Mouse (Mus musculus) midbrain, postnatal 0 days (tissue): ENCODE data around the gene Chid1. TPM values are rescaled to one million over a fixed set of nuclear protein-coding genes. Genes with fewer than 3 reads are reported as not detected.

ENCODE experiments used
- ATAC-seq: fragments of 200-750 bp; cut with Nextera tagmentation; 2 replicates; pipeline ENCODE4 v1.8.0; 2017; ENCODE audit warnings: moderate number of reproducible peaks, mild to moderate bottlenecking, moderate TSS enrichment, moderate library complexity; ENCODE audit not compliant: low FRiP score
- DNase-seq: peaks from one replicate; pipeline ENCODE4 v3.0.0-alpha.2; 2015; ENCODE audit warnings: low spot score
- H3K27ac ChIP-seq: fragments of 300-500 bp; sonication (generic); 2 replicates; pipeline ENCODE4 v1.5.1; 2014; ENCODE audit warnings: low read depth, mild to moderate bottlenecking, low read length, mixed read lengths
- H3K27me3 ChIP-seq: fragments of 300-500 bp; sonication (generic); 2 replicates; pipeline ENCODE4 v1.6.1; 2014; ENCODE audit warnings: low read length, control low read depth, mixed read lengths; ENCODE audit not compliant: insufficient read depth
- H3K36me3 ChIP-seq: fragments of 300-500 bp; sonication (generic); 2 replicates; pipeline ENCODE4 v1.6.1; 2014; ENCODE audit warnings: low read length, control low read depth, mixed read lengths; ENCODE audit not compliant: insufficient read depth
- H3K4me1 ChIP-seq: fragments of 300-500 bp; sonication (generic); 2 replicates; pipeline ENCODE4 v1.6.1; 2014; ENCODE audit warnings: mild to moderate bottlenecking, control low read depth, antibody characterized with exemption, low read length, mixed read lengths; ENCODE audit not compliant: insufficient read depth
- H3K4me2 ChIP-seq: fragments of 300-500 bp; sonication (generic); 2 replicates; pipeline ENCODE4 v1.6.1; 2014; ENCODE audit warnings: low read depth, mild to moderate bottlenecking, low read length, mixed read lengths; ENCODE audit not compliant: poor library complexity, severe bottlenecking
- H3K4me3 ChIP-seq: fragments of 300-500 bp; sonication (generic); 2 replicates; pipeline ENCODE4 v1.5.1; 2014; ENCODE audit warnings: low read depth, mild to moderate bottlenecking, low read length, moderate library complexity
- H3K9ac ChIP-seq: fragments of 300-500 bp; sonication (generic); replicated peaks from 2 replicates; pipeline ENCODE4 v1.6.1; 2014; ENCODE audit warnings: mild to moderate bottlenecking, low read length, moderate library complexity, mixed read lengths; ENCODE audit not compliant: poor library complexity, severe bottlenecking
- H3K9me3 ChIP-seq: fragments of 300-500 bp; sonication (generic); 2 replicates; pipeline ENCODE4 v1.6.1; 2016; ENCODE audit warnings: low read length, control low read depth
- CTCF ChIP-seq: IDR thresholded peaks from 2 replicates; pipeline ENCODE4 v1.5.1; 2016; ENCODE audit warnings: antibody characterized with exemption, mild to moderate bottlenecking
- WGBS: fragments of 180-500 bp; shearing (Covaris S2); extraction: QIAGEN DNeasy Blood & Tissue Kit; methylation state at CpG from one replicate; pipeline ENCODE4 v1.1.7; 2014; 5-methylcytosine and 5-hydroxymethylcytosine counted together
- polyA plus RNA-seq: library from polyadenylated mRNA; unstranded; fragments of >200 nt; fragmentation: Nextera tagmentation; extraction: Ambion mirVana; gene quantifications from 2 replicates; pipeline ENCODE4 v1.2.1, GENCODE M21; 2015
- total RNA-seq: library from RNA; depleted of rRNA; stranded (reverse); fragments of >200 nt; gene quantifications from 2 replicates; pipeline ENCODE4 v1.2.3, GENCODE M21; 2014

The Chid1 gene
- total and polyA plus RNA-seq, 2 experiments from 2014 or later: 35.4 to 47.5 TPM

- Histone ChIP-seq H3K27me3 (no peaks in the 10 kb centered on the region), H3K9me3 (no peaks in the 10 kb centered on the region), H3K27ac (peak overlapping the region; percentile 91), H3K9ac (peak overlapping the region; percentile 91), H3K36me3 (no peaks in the 10 kb centered on the region), H3K4me1 (peaks cover 10% of the 10 kb centered on the region; the same call in 1 of the 2 replicates), H3K4me3 (peak overlapping the region; percentile 86), H3K4me2 (peak overlapping the region; percentile 79)
- WGBS: under 1% methylated on average over 33 of the region's 33 CpGs
- no peak for TF ChIP-seq CTCF
- ATAC-seq (peak; percentile 68), DNase-seq (no peak)
These were observed 22.8 kb upstream of the Chid1 start for GRCm38 (mm10) chr7:141562421-141562851.

GRCm38 (mm10) chr7:141561682-141562391 lies 22.2 kb upstream of the Chid1 start, which contains the start of gene Ap2a2:
Ap2a2 (plus strand) TSS chr7:141562173.
- peak within 1 kb of the TSS; percentile 86 for H3K4me3 ChIP-seq
- ATAC-seq: peak; percentile 95
- peak within 1 kb of the TSS; percentile 79 for H3K4me2 ChIP-seq
- no peaks in the 10 kb centered on the region for H3K36me3 ChIP-seq
- no peaks in the 10 kb centered on the region for H3K27me3 ChIP-seq
- H3K9ac ChIP-seq: peak within 1 kb of the TSS; percentile 91
- peak; percentile 97 for DNase-seq
- under 1% methylated on average over 63 of the region's 72 CpGs for WGBS
- H3K27ac ChIP-seq: peak within 1 kb of the TSS; percentile 91
- TF ChIP-seq CTCF: no peak
- peaks cover 10% of the 10 kb centered on the region; the same call in 1 of the 2 replicates for H3K4me1 ChIP-seq
- no peaks in the 10 kb centered on the region for H3K9me3 ChIP-seq

GRCm38 (mm10) chr7:141560471-141560870 lies 20.8 kb upstream of the Chid1 start:
- Histone ChIP-seq H3K4me2 (no peak overlapping the region), H3K4me3 (no peak overlapping the region), H3K4me1 (peaks cover 10% of the 10 kb centered on the region; the same call in 1 of the 2 replicates), H3K9ac (no peak overlapping the region), H3K27ac (no peak overlapping the region), H3K27me3 (no peaks in the 10 kb centered on the region), H3K9me3 (no peaks in the 10 kb centered on the region), H3K36me3 (no peaks in the 10 kb centered on the region)
- TF ChIP-seq CTCF: no peak
- no peak for ATAC-seq
- no peak for DNase-seq
- WGBS: 88% methylated on average over 4 of the region's 4 CpGs

GRCm38 (mm10) chr7:141559726-141560325 lies 20.2 kb upstream of the Chid1 start:
- DNase-seq (no peak), ATAC-seq (no peak)
- no peak overlapping the region for H3K4me2 ChIP-seq
- 73% methylated on average over 2 of the region's 2 CpGs for WGBS
- H3K36me3 ChIP-seq: no peaks in the 10 kb centered on the region
- no peak for TF ChIP-seq CTCF
- H3K4me1 ChIP-seq: peaks cover 10% of the 10 kb centered on the region; the same call in 1 of the 2 replicates
- no peak overlapping the region for H3K9ac ChIP-seq
- no peaks in the 10 kb centered on the region for H3K27me3 ChIP-seq
- H3K27ac ChIP-seq: no peak overlapping the region
- H3K9me3 ChIP-seq: no peaks in the 10 kb centered on the region
- no peak overlapping the region for H3K4me3 ChIP-seq

GRCm38 (mm10) chr7:141558946-141559345 lies 19.3 kb upstream of the Chid1 start:
- no peak for ATAC-seq
- Histone ChIP-seq H3K4me3 (no peak overlapping the region), H3K9me3 (no peaks in the 10 kb centered on the region), H3K27ac (no peak overlapping the region), H3K4me2 (no peak overlapping the region), H3K27me3 (no peaks in the 10 kb centered on the region), H3K9ac (no peak overlapping the region), H3K36me3 (no peaks in the 10 kb centered on the region), H3K4me1 (0 out of 2 replicates have a peak, but pooled peaks cover 4% of the 10 kb centered on the region)
- no peak for DNase-seq
- TF ChIP-seq CTCF: no peak

- Histone ChIP-seq H3K9me3 (no peaks in the 10 kb centered on the region), H3K4me2 (no peak overlapping the region), H3K27me3 (no peaks in the 10 kb centered on the region), H3K27ac (no peak overlapping the region), H3K36me3 (no peaks in the 10 kb centered on the region), H3K9ac (no peak overlapping the region), H3K4me1 (0 out of 2 replicates have a peak, but pooled peaks cover 4% of the 10 kb centered on the region), H3K4me3 (no peak overlapping the region)
- 72% methylated on average over 4 of the region's 4 CpGs for WGBS
- TF ChIP-seq CTCF: no peak
- no peak for ATAC-seq
- DNase-seq: no peak
These were observed 18.7 kb upstream of the Chid1 start for GRCm38 (mm10) chr7:141558329-141558776.
